Mouse (Mus musculus) forebrain, embryonic 11.5 days (tissue): ENCODE measurements around the gene 3100002H09Rik. TPM values are rescaled to one million over a fixed set of nuclear protein-coding genes. Genes with fewer than 3 reads are reported as not detected.

ENCODE experiments used
- ATAC-seq: fragments of 200-750 bp; cut with Nextera tagmentation; replicated peaks from 2 replicates; pipeline ENCODE4 v1.8.0; 2017; ENCODE audit warnings: moderate TSS enrichment; ENCODE audit not compliant: low FRiP score
- DNase-seq: peaks from one replicate; pipeline ENCODE4 v3.0.0-alpha.2; 2017; ENCODE audit warnings: low spot score
- H3K27ac ChIP-seq: fragments of 300-500 bp; sonication (generic); 2 replicates; pipeline ENCODE4 v1.5.1; 2014; ENCODE audit warnings: low read depth, low read length
- H3K27me3 ChIP-seq: fragments of 300-500 bp; sonication (generic); 2 replicates; pipeline ENCODE4 v1.6.1; 2014; ENCODE audit warnings: mild to moderate bottlenecking, low read length, mixed read lengths; ENCODE audit not compliant: control insufficient read depth, insufficient read depth
- H3K36me3 ChIP-seq: fragments of 300-500 bp; sonication (generic); 2 replicates; pipeline ENCODE4 v1.6.1; 2014; ENCODE audit warnings: mild to moderate bottlenecking, low read length, moderate library complexity, mixed read lengths; ENCODE audit not compliant: control insufficient read depth, insufficient read depth
- H3K4me1 ChIP-seq: fragments of 300-500 bp; sonication (generic); replicated peaks from 2 replicates; pipeline ENCODE4 v1.6.1; 2014; ENCODE audit warnings: low read length, mixed read lengths; ENCODE audit not compliant: control insufficient read depth, insufficient read depth
- H3K4me2 ChIP-seq: fragments of 300-500 bp; sonication (generic); 2 replicates; pipeline ENCODE4 v1.6.1; 2014; ENCODE audit warnings: low read depth, mild to moderate bottlenecking, low read length, moderate library complexity, mixed read lengths; ENCODE audit not compliant: severe bottlenecking
- H3K4me3 ChIP-seq: fragments of 300-500 bp; sonication (generic); 2 replicates; pipeline ENCODE4 v1.5.1; 2014; ENCODE audit warnings: low read depth, low read length
- H3K9ac ChIP-seq: fragments of 300-500 bp; sonication (generic); 2 replicates; pipeline ENCODE4 v1.6.1; 2014; ENCODE audit warnings: low read length
- H3K9me3 ChIP-seq: fragments of 300-500 bp; sonication (generic); 2 replicates; pipeline ENCODE4 v1.6.1; 2016; ENCODE audit warnings: low read length, mixed read lengths; ENCODE audit not compliant: control insufficient read depth
- WGBS: fragments of 180-500 bp; shearing (Covaris S2); extraction: QIAGEN DNeasy Blood & Tissue Kit; methylation state at CpG from one replicate; pipeline ENCODE4 v1.1.7; 2014; 5-methylcytosine and 5-hydroxymethylcytosine counted together
- polyA plus RNA-seq: library from polyadenylated mRNA; unstranded; fragments of >200 nt; fragmentation: Nextera tagmentation; extraction: Ambion mirVana; gene quantifications from 2 replicates; pipeline ENCODE4 v1.2.1, GENCODE M21; 2014

3100002H09Rik gene
- polyA plus RNA-seq, 1 experiment from 2014 or later, result 0.67 TPM

- Histone ChIP-seq H3K27me3 (no peaks in the 10 kb centered on the region), H3K4me2 (no peak overlapping the region), H3K4me3 (no peak overlapping the region), H3K36me3 (no peaks in the 10 kb centered on the region), H3K4me1 (peaks cover 7% of the 10 kb centered on the region), H3K9me3 (no peaks in the 10 kb centered on the region), H3K27ac (no peak overlapping the region), H3K9ac (no peak overlapping the region)
- WGBS, result 88% methylated on average over 5 of the region's 5 CpGs
- ATAC-seq, result no peak
- DNase-seq, result no peak
Observed at GRCm38 (mm10) chr4:124622566-124622965, 12.0 kb upstream of the 3100002H09Rik start.

GRCm38 (mm10) chr4:124621406-124621805 is 10.8 kb upstream of the 3100002H09Rik start:
- Histone ChIP-seq H3K4me1 (peaks cover 7% of the 10 kb centered on the region), H3K9me3 (no peaks in the 10 kb centered on the region), H3K4me2 (no peak overlapping the region), H3K9ac (no peak overlapping the region), H3K4me3 (no peak overlapping the region), H3K27me3 (no peaks in the 10 kb centered on the region), H3K36me3 (no peaks in the 10 kb centered on the region), H3K27ac (no peak overlapping the region)
- no peak for ATAC-seq
- DNase-seq, result no peak
- WGBS, result 70% methylated on average over 11 of the region's 11 CpGs

DNA sequence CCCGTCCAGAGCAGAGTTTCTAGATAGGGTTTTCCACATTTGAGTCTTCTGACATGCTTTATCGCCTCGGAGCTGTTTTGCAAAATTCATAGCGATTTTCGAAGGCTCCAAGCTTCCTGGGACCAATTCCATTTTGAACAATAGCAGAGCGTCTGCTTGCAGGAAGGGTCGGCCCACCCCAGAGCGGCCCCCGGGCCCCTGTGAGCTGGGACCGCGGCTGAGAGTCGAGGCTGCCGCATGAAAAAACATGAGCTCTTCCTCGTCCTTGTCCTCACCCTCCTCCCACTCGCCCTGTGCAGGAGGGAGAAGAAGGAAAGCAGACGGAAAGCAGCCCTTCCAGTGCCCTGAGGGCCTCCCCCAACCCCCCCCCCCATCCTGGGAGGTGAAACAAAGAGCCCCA is 8.0 kb upstream of the 3100002H09Rik start:
- DNase-seq (no peak), ATAC-seq (no peak)
- H3K36me3 ChIP-seq, result no peaks in the 10 kb centered on the region
- H3K4me3 ChIP-seq, result no peak overlapping the region
- peak overlapping the region; percentile 31; the same call in 1 of the 2 replicates for H3K4me2 ChIP-seq
- peaks cover 7% of the 10 kb centered on the region; the same call in 1 of the 2 replicates for H3K4me1 ChIP-seq
- no peak overlapping the region for H3K27ac ChIP-seq
- no peaks in the 10 kb centered on the region for H3K9me3 ChIP-seq
- no peaks in the 10 kb centered on the region for H3K27me3 ChIP-seq
- WGBS, result 13% methylated on average over 16 of the region's 16 CpGs
- peak overlapping the region; percentile 33; the same call in 1 of the 2 replicates for H3K9ac ChIP-seq

GRCm38 (mm10) chr4:124616636-124617035 is 6.0 kb upstream of the 3100002H09Rik start:
- Histone ChIP-seq H3K4me3 (no peak overlapping the region), H3K4me2 (no peak overlapping the region), H3K9ac (no peak overlapping the region), H3K36me3 (no peaks in the 10 kb centered on the region), H3K27ac (no peak overlapping the region), H3K27me3 (no peaks in the 10 kb centered on the region), H3K4me1 (peaks cover 7% of the 10 kb centered on the region; the same call in 1 of the 2 replicates), H3K9me3 (no peaks in the 10 kb centered on the region)
- no peak for DNase-seq
- ATAC-seq, result no peak
- 25% methylated on average over 1 of the region's 1 CpGs for WGBS

DNA sequence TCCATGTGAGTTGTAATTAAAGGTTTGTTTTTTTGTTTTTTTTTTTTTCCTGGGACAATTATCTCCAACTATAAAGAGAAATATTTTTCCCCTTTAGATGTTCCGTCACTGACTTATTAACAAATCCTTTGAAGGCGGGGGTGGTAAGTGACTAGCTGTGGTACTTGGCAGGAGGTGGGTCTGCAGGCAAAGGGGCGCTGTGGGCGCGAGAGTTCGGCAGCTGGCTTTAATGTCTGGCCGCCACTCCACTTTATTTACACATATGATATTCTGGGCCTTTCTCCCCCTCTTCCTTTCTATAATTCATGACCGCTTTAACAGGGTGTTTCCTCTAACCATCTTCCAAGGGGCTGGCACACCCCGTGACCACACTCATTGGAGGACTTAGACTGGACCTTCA is 5.4 kb upstream of the 3100002H09Rik start:
- H3K27ac ChIP-seq, result no peak overlapping the region
- 78% methylated on average over 9 of the region's 9 CpGs for WGBS

DNA sequence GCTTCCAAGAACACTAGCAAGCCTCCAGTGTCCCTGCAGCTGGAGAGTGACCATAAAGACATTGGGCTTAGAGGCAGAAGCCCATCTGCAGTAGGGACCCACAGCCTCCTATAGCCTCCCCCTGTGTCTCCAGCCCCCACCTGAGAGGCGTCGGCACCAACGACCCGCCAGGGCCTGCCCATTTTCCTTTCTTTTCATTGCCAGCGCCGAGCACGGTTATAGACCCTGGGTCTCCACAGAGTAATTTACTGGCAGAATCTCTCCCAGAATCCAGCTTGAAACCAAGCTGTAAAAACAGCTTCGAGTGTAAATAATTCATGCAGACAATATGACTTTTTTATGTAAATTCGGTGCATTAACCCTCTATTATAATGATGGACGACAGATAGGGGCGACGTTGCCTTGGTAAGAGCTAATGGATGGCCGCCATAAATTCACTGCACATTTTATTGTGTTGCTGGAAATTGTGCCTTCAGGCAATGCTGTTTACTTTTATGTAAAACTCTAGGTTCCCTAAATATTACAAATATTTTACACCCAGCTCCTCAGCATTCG is 4.9 kb upstream of the 3100002H09Rik start:
- DNase-seq (no peak), ATAC-seq (no peak)
- Histone ChIP-seq H3K27ac (no peak overlapping the region), H3K9ac (no peak overlapping the region), H3K4me2 (no peak overlapping the region), H3K4me3 (no peak overlapping the region), H3K9me3 (no peaks in the 10 kb centered on the region), H3K27me3 (no peaks in the 10 kb centered on the region), H3K36me3 (no peaks in the 10 kb centered on the region), H3K4me1 (peaks cover 7% of the 10 kb centered on the region; the same call in 1 of the 2 replicates)
- WGBS, result 53% methylated on average over 14 of the region's 14 CpGs

More for the DNA sequence above, 5.4 kb upstream of the 3100002H09Rik start:
- DNase-seq (no peak), ATAC-seq (no peak)
- no peaks in the 10 kb centered on the region for H3K27me3 ChIP-seq
- no peak overlapping the region for H3K4me2 ChIP-seq
- H3K9me3 ChIP-seq, result no peaks in the 10 kb centered on the region
- no peaks in the 10 kb centered on the region for H3K36me3 ChIP-seq
- H3K4me3 ChIP-seq, result no peak overlapping the region
- no peak overlapping the region for H3K9ac ChIP-seq
- H3K4me1 ChIP-seq, result peaks cover 7% of the 10 kb centered on the region; the same call in 1 of the 2 replicates

- Histone ChIP-seq H3K4me1 (peaks cover 7% of the 10 kb centered on the region; the same call in 1 of the 2 replicates), H3K9ac (no peak overlapping the region), H3K4me3 (no peak overlapping the region), H3K27me3 (no peaks in the 10 kb centered on the region), H3K9me3 (no peaks in the 10 kb centered on the region), H3K4me2 (no peak overlapping the region), H3K36me3 (no peaks in the 10 kb centered on the region), H3K27ac (no peak overlapping the region)
- 0% methylated on average over 1 of the region's 1 CpGs for WGBS
- ATAC-seq (no peak), DNase-seq (no peak)
Observed at GRCm38 (mm10) chr4:124614189-124614588, 3.6 kb upstream of the 3100002H09Rik start.

DNA sequence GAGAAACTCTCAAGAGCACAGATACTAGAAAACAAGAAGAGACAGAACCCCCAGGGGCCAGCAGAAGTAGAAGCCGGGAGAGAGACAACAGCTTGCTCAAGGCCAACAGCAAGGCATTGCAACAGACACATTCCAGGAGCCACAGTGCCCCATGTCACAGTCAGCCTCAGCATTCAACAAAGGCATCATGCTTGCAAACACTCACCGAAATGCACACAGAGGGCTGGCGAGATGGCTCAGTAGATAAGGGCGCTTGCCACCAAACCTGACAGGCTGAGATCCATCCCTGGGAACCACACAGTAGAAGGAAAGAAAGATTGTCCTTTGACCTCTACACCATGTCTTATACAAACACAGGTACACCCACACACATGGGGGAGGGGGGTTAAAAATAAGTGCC is 1.2 kb upstream of the 3100002H09Rik start:
- Histone ChIP-seq H3K36me3 (no peaks in the 10 kb centered on the region), H3K4me2 (no peak overlapping the region), H3K27ac (no peak overlapping the region), H3K9ac (no peak overlapping the region), H3K9me3 (no peaks in the 10 kb centered on the region), H3K4me3 (no peak overlapping the region), H3K27me3 (no peaks in the 10 kb centered on the region), H3K4me1 (no peaks in the 10 kb centered on the region; the same call in 1 of the 2 replicates)
- ATAC-seq, result no peak
- 81% methylated on average over 4 of the region's 4 CpGs for WGBS
- no peak for DNase-seq

- no peak for ATAC-seq
Observed at GRCm38 (mm10) chr4:124610066-124610465, 537 bp downstream of the 3100002H09Rik start.

More at GRCm38 (mm10) chr4:124610066-124610465, 537 bp downstream of the 3100002H09Rik start:
- Histone ChIP-seq H3K36me3 (no peaks in the 10 kb centered on the region), H3K27me3 (no peaks in the 10 kb centered on the region), H3K4me2 (no peak overlapping the region), H3K4me3 (no peak overlapping the region), H3K4me1 (no peaks in the 10 kb centered on the region; the same call in 1 of the 2 replicates), H3K27ac (no peak overlapping the region), H3K9ac (no peak overlapping the region), H3K9me3 (no peaks in the 10 kb centered on the region)
- DNase-seq, result no peak
- 74% methylated on average over 2 of the region's 2 CpGs for WGBS
